Mouse (Mus musculus): Measurements from ENCODE around the gene Gm3164. TPM values are rescaled to one million over a fixed set of nuclear protein-coding genes. Genes with fewer than 3 reads are reported as not detected.
A peak's percentile ranks its signal among the peaks of the same experiment; 100 is the strongest.
"Not testable (repeated sequence)": the region's sequence is repeated elsewhere in the genome, so short reads cannot be mapped to it uniquely, and the experiment has no call there.

The Gm3164 gene
- under 1 TPM; 0.42 to 0.82 TPM for total RNA-seq (2021)
- long read RNA-seq, experiment 1, result 0 reads
- long read RNA-seq, experiment 2, result 0 reads

DNA sequence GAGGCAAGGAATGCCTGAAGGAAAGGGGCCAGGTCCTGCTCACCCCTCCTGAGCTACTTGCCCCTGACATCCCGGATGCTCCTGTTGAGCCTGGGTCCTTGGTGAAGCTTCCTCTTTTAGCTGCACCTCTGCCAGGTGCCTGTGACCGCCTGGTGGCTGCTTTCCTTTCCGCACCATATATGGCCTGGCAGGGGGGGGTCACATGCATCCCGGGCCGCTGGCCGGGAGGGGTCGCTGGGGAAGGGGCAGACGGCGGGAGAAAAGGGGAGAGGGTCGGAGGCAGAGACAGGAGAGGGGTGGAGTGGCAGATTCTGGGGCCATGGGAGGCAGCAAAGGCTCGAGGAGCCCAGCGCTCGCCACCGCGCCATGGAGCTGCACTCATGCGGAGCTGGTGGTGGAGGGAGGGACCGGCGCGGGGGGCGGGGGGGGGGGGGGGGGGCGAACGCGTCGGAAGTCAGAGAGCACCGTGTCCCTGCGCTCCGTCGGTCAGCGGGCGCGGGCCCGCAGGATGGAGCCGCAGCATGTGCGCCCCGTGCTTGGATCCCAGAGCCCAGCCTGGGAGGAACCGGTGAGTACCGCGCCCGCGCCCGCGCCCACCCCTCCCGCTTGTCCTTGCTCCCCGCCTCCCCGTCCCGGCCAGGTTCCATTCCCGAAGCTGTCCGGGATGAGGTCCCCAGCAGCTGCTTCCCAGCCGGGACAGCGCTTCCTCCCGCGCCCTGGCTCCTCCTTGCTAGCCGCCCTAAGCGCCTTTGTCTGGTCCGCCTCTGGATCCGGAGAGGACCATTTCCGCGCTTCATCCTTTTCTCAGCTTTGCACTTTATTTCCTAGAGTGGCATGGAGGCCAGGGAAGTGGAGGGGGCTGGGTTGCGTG, at the start of gene Gm3164:
Gene Gm3164, plus strand, starts transcription at position 484 of the 871 bp plus-strand sequence.
- peak in 1 of 2 experiments; percentile 20 for DNase-seq (ENCODE audit: low spot score in 2 of 2)

DNA sequence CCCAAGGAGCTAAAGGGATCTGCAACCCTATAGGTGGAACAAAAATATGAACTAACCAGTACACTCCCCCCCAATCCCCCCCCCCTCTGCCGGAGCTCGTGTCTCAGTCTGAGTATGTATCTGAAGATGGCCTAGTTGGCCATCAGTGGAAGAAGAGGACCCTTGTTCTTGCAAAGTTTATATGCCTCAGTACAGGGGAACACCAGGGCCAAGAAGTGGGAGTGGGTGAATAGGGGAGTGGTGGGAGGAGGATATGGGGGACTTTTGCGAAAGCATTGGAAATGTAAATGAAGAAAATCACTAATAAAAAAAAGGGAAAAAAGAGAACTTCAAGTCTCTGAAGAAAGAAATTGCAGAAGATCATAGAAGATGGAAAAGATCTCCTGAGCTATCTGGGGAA, 46.3 kb upstream of the Gm3164 start:
- not testable (repeated sequence) for DNase-seq (ENCODE audit: low spot score in 2 of 2)

DNA sequence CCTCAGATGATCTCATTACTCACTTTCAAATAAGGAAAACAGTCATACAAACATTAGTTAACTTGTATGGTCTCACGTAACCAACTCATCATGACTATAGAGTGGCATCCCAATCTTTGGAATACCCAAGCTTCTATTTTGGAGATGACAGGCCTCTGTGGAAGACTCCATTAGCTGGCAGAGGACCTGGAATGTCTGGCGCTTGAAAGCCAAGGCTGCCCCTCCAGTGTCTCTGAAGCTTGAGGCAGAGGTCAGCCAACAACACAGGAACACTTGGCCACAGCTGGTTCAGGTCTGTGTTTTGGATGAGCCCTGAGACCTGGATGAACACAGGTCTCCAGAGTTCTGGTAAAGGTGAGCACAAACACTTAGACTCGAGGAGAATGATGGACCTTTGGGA, 45.6 kb upstream of the Gm3164 start:
- not testable (repeated sequence) for DNase-seq (ENCODE audit: low spot score in 2 of 2)

DNA sequence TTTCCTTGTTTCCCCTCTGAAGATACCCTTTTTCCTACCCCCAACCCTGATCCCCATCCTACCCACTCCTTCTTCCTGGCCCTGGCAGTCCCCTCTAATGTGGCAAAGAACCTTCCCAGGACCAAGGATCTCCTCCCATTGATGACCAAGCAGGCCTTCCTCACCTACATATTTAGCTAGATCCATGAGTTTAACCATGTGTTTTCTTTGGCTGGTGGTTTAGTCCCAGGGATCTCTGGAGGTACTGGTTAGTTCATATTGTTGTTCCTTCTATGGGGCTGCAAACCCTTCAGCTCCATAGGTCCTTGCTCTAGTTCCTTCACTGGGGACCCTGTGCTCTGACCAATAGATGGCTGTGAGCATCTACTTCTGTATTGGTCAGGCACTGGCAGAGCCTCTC, 37.4 kb upstream of the Gm3164 start:
- DNase-seq (ENCODE audit: low spot score in 2 of 2), result not testable (repeated sequence)

DNA sequence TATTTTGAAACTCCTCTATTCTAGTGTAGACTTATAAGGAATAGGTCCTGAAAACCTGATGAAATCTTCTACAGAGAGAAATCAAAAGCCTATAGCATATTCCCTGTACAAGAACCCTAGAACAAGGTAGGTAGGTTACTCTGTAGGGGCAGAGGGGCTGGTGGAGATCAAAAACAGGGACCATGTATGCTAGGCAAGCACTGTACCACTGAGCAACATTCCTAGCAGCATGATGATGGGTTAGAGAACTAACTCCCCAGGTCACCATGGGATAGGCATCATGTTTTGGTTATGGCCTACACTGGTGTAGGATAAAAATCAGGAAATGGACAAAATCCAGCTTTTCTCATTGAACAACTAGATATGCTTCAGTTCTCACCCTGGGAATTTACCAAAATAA, 29.6 kb upstream of the Gm3164 start:
- not testable (repeated sequence) for DNase-seq (ENCODE audit: low spot score in 2 of 2)

DNA sequence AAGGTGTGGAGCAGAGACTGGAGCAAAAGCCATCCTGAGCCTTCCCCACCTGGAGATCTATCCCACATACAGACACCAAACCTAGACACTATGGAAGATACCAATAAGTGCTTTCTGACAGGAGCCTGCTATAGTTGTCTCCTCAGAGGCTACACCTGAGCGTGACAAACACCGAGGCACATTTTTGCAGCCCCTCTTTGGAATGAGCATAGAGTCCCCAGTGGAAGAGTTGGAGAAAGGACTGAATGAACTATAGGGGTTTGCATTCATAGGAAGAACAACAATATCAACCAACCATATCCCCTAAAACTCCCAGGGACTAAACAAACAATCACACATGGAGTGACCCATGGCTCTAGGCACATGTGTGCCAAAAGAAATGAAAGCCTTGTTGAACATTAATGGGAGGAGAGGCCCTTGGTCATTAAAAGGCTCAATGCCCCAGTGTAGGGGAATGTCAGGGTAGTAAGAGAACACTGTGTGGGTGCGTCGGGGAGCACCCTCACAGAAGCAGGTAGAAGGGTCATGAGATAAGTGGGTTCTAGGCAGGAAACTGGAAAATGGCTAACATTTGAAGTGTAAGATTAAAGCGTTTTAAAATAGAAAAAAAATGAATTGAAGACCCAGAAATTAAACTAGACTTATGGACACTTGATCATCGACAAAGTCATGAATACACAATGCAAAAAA, 22.3 kb upstream of the Gm3164 start:
- not testable (repeated sequence) for DNase-seq (ENCODE audit: low spot score in 2 of 2)

DNA sequence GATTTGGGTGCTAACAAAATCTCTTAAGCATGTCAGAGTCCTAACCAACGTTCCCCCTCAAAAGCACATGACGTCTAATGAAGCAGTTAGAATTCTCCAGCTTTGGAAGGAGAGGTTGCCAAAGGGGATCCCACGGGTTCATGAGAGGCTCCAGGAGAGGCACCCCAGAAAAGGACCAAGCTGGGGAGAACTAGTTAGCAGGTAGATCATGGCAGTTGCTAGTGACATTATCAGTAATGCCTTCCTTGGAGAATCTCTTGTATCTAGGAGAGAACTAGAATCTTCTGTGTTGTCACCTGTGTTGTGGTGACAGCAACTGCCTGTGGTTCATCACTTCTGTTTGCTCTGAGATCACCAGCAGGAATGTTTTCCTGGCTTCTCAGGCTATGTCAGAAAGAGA, 18.0 kb upstream of the Gm3164 start, which contains the start of gene Gm3159:
Gene Gm3159, plus strand, starts transcription at position 301 of the 400 bp plus-strand sequence.
- not testable (repeated sequence) for DNase-seq (ENCODE audit: low spot score in 2 of 2)

DNA sequence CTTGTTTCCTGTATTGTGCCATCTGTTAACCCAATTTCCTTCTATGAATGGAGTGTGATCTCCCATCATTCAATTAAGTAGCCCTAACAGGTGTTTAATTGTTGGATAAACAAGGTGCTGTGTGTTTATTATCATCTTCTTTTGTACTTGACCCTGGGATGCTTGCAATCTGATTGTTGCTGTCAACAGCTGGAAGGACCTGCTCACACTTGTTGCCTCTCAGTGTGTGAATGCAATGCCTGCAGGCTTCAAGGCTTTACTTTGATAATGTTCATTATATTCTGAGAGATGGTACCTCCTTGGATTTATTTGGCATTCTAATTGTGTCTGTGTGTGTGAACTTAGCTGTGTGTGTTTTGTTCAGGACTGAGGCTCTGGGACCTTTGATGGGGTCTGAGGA, 16.6 kb upstream of the Gm3164 start:
- DNase-seq (ENCODE audit: low spot score in 2 of 2), result not testable (repeated sequence)

DNA sequence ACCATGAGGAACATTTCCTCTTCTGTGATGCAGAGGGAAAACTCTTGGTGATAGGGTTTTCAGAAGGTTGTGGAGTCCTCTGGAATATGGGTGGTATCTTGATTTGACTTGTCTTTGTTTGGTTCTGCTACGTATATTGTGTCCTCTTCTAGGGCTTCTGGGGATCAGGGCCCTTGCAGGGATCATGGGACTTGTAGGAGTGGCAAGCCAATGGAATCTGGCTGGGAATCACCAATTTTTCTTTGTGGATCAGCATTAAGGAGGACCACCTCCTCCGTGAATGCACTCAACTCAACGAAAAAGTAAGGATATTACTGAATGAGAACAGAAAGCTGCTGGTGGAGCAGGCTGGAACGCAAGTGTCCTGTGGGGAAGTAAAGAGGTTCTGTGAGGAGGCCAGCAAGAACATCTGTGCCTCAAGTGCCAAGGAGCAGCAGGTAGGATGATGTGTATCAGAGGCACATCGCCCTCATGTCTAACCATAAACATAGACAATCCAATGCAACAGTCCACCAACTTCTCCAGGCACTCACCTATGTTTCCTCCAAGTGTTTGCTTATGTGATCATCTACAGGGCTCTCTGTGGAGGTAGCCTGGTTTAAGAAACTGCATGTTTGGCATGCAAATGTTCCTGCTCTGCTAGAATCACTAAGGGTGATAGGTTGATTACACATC, 15.0 kb upstream of the Gm3164 start:
- not testable (repeated sequence) for DNase-seq (ENCODE audit: low spot score in 2 of 2)

DNA sequence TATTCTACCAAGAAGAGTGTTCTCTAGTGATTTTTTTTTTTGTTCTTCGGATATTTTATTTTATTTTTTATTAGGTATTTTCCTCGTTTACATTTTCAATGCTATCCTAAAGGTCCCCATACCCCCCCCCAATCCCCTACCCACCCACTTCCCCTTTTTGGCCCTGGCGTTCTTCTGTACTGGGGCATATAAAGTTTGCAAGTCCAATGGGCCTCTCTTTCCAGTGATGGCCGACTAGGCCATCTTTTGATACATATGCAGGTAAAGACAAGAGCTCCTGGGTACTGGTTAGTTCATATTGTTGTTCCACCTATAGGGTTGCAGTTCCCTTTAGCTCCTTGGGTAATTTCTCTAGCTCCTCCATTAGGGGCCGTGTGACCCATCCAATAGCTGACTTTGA, 14.0 kb upstream of the Gm3164 start:
- not testable (repeated sequence) for DNase-seq (ENCODE audit: low spot score in 2 of 2)

DNA sequence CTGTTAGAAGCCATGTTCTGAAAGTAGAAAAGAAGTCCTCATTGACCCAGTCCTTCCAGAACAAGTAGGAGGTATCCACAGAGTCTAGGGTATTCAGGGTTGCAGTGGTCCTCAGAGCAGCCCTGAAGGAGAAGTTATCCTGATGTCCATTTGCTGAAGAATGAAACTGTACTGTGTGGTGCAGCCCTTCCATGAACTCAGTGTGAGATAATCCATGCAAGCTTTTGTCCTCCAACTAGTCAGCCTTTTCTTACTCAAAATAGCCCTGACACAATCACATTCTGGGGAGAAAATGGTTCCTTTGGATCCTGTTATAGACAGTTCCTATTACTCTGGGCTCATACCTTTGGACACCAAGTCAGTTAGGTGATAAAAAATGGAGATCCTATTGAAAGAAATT, 11.4 kb upstream of the Gm3164 start:
- DNase-seq (ENCODE audit: low spot score in 2 of 2), result not testable (repeated sequence)

DNA sequence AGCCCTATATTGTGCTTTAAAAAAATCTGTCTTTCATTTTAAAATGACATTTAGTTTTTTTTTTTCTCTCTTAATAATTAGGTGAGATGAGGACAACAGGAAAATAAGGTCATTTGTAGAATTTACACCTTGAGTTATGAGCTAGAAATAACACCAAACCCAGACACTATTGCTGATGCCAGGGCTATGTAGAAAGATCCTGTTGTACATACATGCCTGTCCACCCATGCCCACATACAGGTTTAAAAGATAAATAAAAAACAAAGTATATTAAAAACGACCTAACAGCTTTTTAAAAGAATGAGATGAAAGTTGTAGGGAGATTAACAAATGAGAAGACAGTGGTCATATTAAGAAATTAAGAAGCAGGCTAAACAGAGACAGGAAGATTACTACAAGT, 5.3 kb upstream of the Gm3164 start:
- not testable (repeated sequence) for DNase-seq (ENCODE audit: low spot score in 2 of 2)

DNA sequence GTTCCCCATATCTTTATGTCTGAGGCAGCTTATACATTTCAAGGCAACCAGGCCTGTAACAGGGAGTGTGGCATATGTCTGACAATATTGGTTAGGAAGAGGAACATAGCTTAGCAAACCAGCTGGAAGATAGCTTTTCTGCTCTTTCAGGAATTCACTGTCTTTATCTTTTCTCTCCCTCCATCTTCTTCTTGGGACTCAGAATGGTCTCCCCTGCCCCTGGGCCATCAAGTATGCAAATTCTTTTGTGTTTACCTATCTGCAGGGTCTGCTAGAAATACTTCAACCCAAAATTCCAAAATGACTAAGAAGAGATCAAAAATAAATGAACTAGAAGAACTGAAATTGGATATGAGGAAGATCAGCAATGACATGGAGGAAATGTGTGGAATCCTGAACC, 15.4 kb downstream of the Gm3164 start, which contains the start of gene Gm3173:
Gene Gm3173, plus strand, starts transcription at position 301 of the 400 bp plus-strand sequence.
- not testable (repeated sequence) for DNase-seq (ENCODE audit: low spot score in 2 of 2)

DNA sequence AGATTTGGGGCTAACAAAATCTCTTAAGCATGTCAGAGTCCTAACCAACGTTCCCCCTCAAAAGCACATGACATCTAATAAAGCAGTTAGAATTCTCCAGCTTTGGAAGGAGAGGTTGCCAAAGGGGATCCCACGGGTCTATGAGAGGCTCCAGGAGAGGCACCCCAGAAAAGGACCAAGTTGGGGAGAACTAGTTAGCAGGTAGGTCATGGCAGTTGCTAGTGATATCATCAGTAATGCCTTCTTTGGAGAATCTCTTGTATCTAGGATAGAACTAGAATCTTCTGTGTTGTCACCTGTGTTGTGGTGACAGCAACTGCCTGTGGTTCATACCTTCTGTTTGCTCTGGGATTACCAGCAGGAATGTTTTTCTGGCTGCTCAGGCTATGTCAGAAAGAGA, 66.2 kb downstream of the Gm3164 start, which contains the start of gene Gm3182:
Gene Gm3182, plus strand, starts transcription at position 301 of the 400 bp plus-strand sequence.
- DNase-seq (ENCODE audit: low spot score in 2 of 2), result not testable (repeated sequence)

Other genes with a start within 250 kb of the Gm3164 start
- under 1 TPM; 0.28 to 0.79 TPM for gene Gm2974, start 232.9 kb upstream of the Gm3164 start, total RNA-seq (2021)
- gene Gm3138, start 165.8 kb upstream of the Gm3164 start, total RNA-seq (2021), result not detected
- not detected for gene Gm3149, start 98.2 kb upstream of the Gm3164 start, total RNA-seq (2021)
- under 1 TPM; 0.45 to 0.49 TPM for gene 2610042L04Rik, start 80.7 kb upstream of the Gm3164 start, total RNA-seq (2021)
- not detected for gene Gm3159, start 17.9 kb upstream of the Gm3164 start, total RNA-seq (2021)
- gene Gm3173, start 15.5 kb downstream of the Gm3164 start, total RNA-seq (2021), result 1 to 10 TPM in 1 of 2 experiments, not detected in 1; 1.9 TPM
- gene Gm3182, start 66.3 kb downstream of the Gm3164 start, total RNA-seq (2021), result not detected
- not detected for gene Gm3047, start 140.0 kb downstream of the Gm3164 start, total RNA-seq (2021)
- not detected for gene Gm8159, start 216.9 kb downstream of the Gm3164 start, total RNA-seq (2021)
- not detected for gene Gm3239, start 248.7 kb downstream of the Gm3164 start, total RNA-seq (2021)

Measured in left cerebral cortex, adult 18-20 months (tissue).